ENCODE assay signal across 8 mouse cellular contexts in genomic region chr13:24576338-24577119, GRCm38 (mm10). TPM values are rescaled to one million over a fixed set of nuclear protein-coding genes. Genes with fewer than 3 reads are reported as not detected.
DNase-seq lines count a peak whose midpoint lies in the region; ATAC-seq lines count a peak whose summit lies in the region.

No protein-coding gene starts in this region.

- no peak overlapping the region for H3K9ac ChIP-seq in forebrain, embryonic 15.5 days (replicated peaks)
- H3K9ac ChIP-seq in liver, embryonic 13.5 days, result no peak overlapping the region

- no peaks in the 10 kb centered on the region for H3K9me3 ChIP-seq in forebrain, embryonic 15.5 days
- H3K9me3 ChIP-seq in liver, embryonic 13.5 days (replicated peaks), result no peaks in the 10 kb centered on the region

- peak overlapping the region; percentile 66 for H3K27ac ChIP-seq in forebrain, embryonic 15.5 days (replicated peaks)
- H3K27ac ChIP-seq in liver, embryonic 13.5 days, result peak overlapping the region; percentile 79

- 45% methylated on average over 11 of the region's 11 CpGs for WGBS in forebrain, embryonic 15.5 days
- WGBS in liver, embryonic 13.5 days (ENCODE audit: insufficient replicate concordance), result 51% methylated on average over 11 of the region's 11 CpGs

- H3K4me2 ChIP-seq in forebrain, embryonic 15.5 days (replicated peaks), result no peak overlapping the region
- H3K4me2 ChIP-seq in liver, embryonic 13.5 days, result peak overlapping the region; percentile 30

- H3K36me3 ChIP-seq in forebrain, embryonic 15.5 days, result no peaks in the 10 kb centered on the region
- H3K36me3 ChIP-seq in liver, embryonic 13.5 days, result no peaks in the 10 kb centered on the region

- no peak overlapping the region for H3K4me3 ChIP-seq in forebrain, embryonic 15.5 days
- H3K4me3 ChIP-seq in liver, embryonic 13.5 days (replicated peaks), result no peak overlapping the region

- peaks cover 18% of the 10 kb centered on the region for H3K4me1 ChIP-seq in forebrain, embryonic 15.5 days
- peaks cover 66% of the 10 kb centered on the region for H3K4me1 ChIP-seq in liver, embryonic 13.5 days (replicated peaks)

- DNase-seq in testis, postnatal 10 days (ENCODE audit: low spot score), result peak; percentile 50
- DNase-seq in testis, postnatal 14 days (ENCODE audit: low spot score), result no peak
- peak; percentile 83 for DNase-seq in layer of hippocampus, adult 11-12 months (ENCODE audit: low spot score)
- DNase-seq in liver, embryonic 13.5 days, result peak; percentile 69
- peak; percentile 70 for DNase-seq in right cerebral cortex, postnatal 14 days
- DNase-seq in cerebellum, adult 18-20 months, result no peak
- no peak for DNase-seq in lung, postnatal 4 days

- ATAC-seq in forebrain, embryonic 15.5 days (replicated peaks), result peak; percentile 92
- peak; percentile 84 for ATAC-seq in liver, embryonic 13.5 days (ENCODE audit: low read depth)

- no peaks in the 10 kb centered on the region for H3K27me3 ChIP-seq in forebrain, embryonic 15.5 days
- H3K27me3 ChIP-seq in liver, embryonic 13.5 days, result no peaks in the 10 kb centered on the region

RNA-seq across cellular contexts. Expression of gene Ripor2, which starts 5.5 kb away (rescaled TPM):
- polyA plus RNA-seq in forebrain, embryonic 15.5 days (2015; fragmentation: Nextera tagmentation; extraction: Ambion mirVana), result 24.5 and 26.8 TPM in 2 replicates
- 3.9 and 4.9 TPM in 2 replicates for polyA plus RNA-seq in liver, embryonic 13.5 days (2015; fragmentation: Nextera tagmentation; extraction: Ambion mirVana)

Comparison
In these comparisons a context has a peak if more than half of its experiments do, and no peak if none do; other contexts are left out.
1. DNase-seq: peak in testis, postnatal 10 days (single experiment), layer of hippocampus, adult 11-12 months (single experiment), liver, embryonic 13.5 days (single experiment) and right cerebral cortex, postnatal 14 days (single experiment); none in testis, postnatal 14 days (single experiment), cerebellum, adult 18-20 months (0 of 2) and lung, postnatal 4 days (0 of 2).